Mouse (Mus musculus) CD4-positive, CD25-positive, alpha-beta regulatory T cell, adult 2 months (primary cell): ENCODE measurements around the gene Add2.
A peak's percentile ranks its signal among the peaks of the same experiment; 100 is the strongest.

ENCODE experiments used
- DNase-seq: peaks from one replicate; pipeline ENCODE4 v3.0.0-alpha.2; 2012; ENCODE audit warnings: low read depth, low spot score

The Add2 gene

GRCm38 (mm10) chr6:86136206-86136605, 107.7 kb downstream of the Add2 start:
- no peak for DNase-seq

- DNase-seq: no peak
Measured at GRCm38 (mm10) chr6:86141284-86141683, 112.8 kb downstream of the Add2 start.

GRCm38 (mm10) chr6:86141820-86142219, 113.3 kb downstream of the Add2 start:
- DNase-seq: peak; percentile 67

- no peak for DNase-seq
Measured at GRCm38 (mm10) chr6:86144986-86145385, 116.5 kb downstream of the Add2 start.

GRCm38 (mm10) chr6:86148518-86148917, 120.0 kb downstream of the Add2 start:
- peak; percentile 41 for DNase-seq

- DNase-seq: no peak
Measured at GRCm38 (mm10) chr6:86149001-86149400, 120.5 kb downstream of the Add2 start.

DNA sequence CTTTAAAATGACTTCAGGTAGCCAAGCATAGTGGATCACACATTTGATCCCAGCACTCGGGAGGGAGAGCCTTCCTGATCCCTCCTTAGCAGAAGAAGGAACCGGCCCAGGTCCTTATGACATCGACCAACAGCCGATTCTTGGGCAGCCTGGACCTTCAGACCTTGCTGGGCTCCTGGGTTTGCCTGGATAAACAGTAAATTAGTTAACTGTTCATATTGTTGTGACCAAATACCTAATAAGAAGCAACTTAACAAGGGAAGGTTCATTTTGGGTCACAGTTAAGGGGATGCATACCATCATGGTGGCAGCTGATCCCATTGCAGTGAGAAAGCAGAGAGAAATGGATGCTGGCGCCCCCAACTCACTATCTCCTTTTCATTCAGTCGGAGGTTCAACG, 124.2 kb downstream of the Add2 start:
- no peak for DNase-seq

DNA sequence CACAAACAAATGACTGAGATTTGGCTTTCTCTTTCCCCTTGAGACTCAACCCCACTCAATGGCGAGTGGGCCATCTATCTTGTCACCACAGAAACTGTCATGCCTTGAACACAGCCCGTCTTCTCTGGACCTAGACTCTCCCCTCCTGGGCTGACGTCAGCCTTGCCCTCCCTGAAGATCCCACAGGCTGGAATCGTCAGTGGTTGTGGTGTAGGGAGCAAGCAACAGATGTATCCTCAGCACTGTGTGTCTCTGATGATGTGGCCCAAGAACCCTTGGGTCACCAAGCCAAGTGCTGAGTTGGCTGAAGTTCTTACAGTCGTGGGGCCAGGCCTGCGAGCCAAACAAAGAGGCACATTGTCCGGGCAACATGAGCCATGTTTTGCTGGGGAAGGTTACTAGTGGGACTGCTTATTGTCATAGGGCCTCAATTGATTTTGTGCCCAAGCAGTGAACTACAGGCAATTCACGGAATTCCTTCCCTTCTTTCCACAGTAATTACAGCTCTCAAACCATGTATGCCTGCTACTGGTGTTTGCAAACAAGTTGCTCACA, 125.0 kb downstream of the Add2 start:
- no peak for DNase-seq

GRCm38 (mm10) chr6:86154006-86154405, 125.5 kb downstream of the Add2 start:
- DNase-seq: no peak

- DNase-seq: no peak
Measured at GRCm38 (mm10) chr6:86154481-86154880, 126.0 kb downstream of the Add2 start.

DNA sequence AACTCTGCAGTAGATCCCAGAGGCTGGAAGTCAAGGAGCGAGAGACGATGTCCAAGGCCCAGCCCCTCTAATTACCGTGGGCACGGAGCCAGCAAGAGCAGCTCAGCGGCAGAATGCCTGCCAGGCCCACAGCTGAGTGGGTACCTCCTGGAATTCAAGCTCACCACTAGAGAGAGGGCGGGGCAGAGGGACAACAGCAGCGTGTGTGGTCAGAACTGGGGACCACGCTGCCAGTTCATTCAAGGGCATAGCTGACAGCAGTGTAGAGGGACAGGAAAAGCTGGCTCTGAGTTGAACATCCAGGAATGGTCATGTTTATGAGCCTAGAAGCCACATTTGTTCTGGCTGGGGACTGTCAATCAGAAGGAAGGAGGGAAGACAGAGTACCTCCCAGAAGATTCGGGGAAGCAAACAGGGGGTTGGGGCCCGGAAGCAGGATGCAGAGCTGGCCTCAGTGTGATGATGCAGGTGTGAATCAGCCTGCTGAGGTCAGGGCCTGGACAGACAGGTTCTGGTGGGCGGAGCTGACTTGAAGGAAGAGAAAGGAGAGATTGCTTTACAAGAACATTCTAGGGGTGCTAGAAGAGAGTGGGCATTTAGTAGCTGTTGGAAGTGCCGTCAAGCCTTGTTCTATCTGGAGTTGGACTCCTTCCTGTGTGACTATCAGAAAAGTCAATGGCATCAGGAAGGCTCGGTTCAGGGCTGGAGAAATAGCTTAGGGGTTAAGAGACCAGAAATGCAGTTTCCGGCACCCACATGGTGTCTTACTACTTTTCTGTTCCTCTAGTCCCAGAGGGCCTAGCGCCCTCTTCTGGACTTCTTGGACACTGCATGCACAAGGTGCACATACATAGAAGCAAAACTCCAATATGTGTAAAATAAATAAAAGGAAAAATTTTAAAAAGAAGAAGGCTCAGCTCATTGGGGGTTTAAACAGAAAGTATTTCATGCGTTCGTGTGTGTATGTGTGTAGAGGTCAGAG, 129.1 kb downstream of the Add2 start:
- no peak for DNase-seq

- DNase-seq: no peak
Measured at GRCm38 (mm10) chr6:86160878-86161277, 132.4 kb downstream of the Add2 start.

DNA sequence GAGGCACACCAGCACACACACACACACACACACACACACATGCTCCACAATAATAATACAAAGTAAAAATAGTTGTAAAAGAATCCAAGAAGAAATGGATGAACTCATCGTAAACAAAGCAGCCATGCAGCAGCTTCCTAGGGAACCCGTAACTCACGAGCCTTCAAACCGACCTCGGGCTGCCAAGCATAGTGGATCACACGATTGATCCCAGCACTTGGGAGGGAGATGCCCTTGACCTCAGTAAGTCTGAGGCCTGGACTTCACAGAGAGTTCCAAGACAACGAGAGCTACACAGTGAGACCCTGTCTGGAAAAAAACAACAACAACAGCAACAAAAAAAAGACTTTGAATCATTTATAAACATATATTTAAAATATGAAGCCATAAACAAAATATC, 133.1 kb downstream of the Add2 start:
- DNase-seq: no peak

GRCm38 (mm10) chr6:86164028-86164427, 135.5 kb downstream of the Add2 start:
- DNase-seq: no peak

DNA sequence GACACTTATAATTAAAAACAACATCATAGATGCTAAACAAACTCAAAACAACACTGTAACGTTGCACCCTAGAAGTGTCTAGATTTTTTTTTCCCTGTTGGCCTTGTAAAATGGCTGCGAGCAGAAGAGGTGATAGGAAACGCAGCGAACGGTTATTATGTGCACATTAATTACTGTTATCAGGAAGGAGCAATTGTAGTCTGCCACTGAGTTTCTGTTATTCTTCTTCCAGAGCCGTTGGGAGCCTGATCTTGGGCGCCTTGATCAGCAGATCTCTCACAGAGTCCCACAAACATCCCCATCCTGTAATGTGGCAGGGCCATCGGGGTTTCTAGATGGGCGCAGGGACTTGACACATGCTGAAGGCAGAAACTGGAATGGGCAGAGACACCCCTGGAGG, 137.9 kb downstream of the Add2 start:
- DNase-seq: no peak

DNA sequence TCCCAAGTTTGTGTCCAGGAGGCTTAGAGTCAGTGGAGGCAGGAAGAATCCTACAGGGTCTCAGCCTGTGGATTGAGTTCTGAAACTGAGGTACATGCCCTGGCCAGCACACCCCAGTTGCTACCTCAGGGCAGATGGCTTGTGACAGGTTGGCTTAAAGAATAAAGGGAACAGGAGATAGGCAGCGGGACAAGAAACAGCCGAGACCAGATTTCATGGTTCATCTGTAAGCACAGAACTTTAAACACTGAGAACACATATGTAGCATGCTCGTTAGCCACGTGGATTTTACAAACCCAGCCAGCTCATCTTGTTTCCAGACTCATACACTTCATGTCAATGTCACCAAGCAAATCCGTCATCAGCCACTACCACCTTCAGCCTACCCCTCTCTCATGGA, 139.4 kb downstream of the Add2 start:
- no peak for DNase-seq

- no peak for DNase-seq
Measured at GRCm38 (mm10) chr6:86169166-86169565, 140.7 kb downstream of the Add2 start.
